In the genomic region with DNA sequence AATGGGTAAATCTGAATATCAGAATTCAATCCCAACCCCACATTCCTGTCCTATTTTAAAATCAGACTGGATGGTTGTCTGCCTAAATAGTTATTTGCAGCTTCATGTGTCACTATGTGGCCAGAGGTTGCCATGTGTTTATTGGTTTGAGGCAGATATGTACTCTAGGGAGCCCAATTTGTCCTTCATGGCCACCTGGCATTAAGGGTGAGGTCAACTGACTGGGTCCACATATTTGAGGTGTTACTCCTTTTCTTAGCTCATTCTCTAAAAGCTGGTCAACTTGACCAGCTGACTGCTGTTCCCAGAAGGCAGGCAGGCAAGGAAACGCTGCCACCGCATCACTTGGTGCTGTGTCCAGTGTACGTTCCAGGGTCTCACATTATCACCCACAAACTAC, we compare ENCODE assay signal across 10 mouse cellular contexts. TPM values are rescaled to one million over a fixed set of nuclear protein-coding genes. Genes with fewer than 3 reads are reported as not detected.
DNase-seq lines count a peak whose midpoint lies in the region; ATAC-seq and TF ChIP-seq lines count a peak whose summit lies in the region.
"Had no signal": no experiment of that assay in that cellular context is flagged by ENCODE, and none has a peak within 500 bp of the region (broad histone marks: within the 10 kb centered on the region; RNA-seq: fewer than 3 reads in every experiment).

No protein-coding gene starts in this region.

- TF ChIP-seq CTCF in liver, embryonic 14.5 days (IDR thresholded peaks at IDR 0.05; ENCODE audit: low read depth) = no peak

- H3K9ac ChIP-seq in lung, embryonic 15.5 days = peak overlapping the region; percentile 6; the same call in 1 of the 2 replicates
- no peak overlapping the region for H3K9ac ChIP-seq in embryonic facial prominence, embryonic 15.5 days
- no peak overlapping the region; the same call in 1 of the 2 replicates for H3K9ac ChIP-seq in liver, embryonic 14.5 days (replicated peaks)

- ATAC-seq in erythroblast, adult 5-6 weeks (replicated peaks; ENCODE audit: low FRiP score, poor library complexity, severe bottlenecking) = no peak
- no peak for ATAC-seq in lung, embryonic 15.5 days (ENCODE audit: borderline replicate concordance, extremely low read depth, low FRiP score, low TSS enrichment)
- no peak for ATAC-seq in embryonic facial prominence, embryonic 15.5 days (ENCODE audit: insufficient number of reproducible peaks, low FRiP score, low TSS enrichment, low read depth)
- no peak for ATAC-seq in liver, embryonic 14.5 days (ENCODE audit: insufficient read depth)

- H3K4me1 ChIP-seq in erythroblast, embryonic 14.5 days (ENCODE audit: control insufficient read depth) = peaks cover 79% of the 10 kb centered on the region
- H3K4me1 ChIP-seq in lung, embryonic 15.5 days = peaks cover 33% of the 10 kb centered on the region
- H3K4me1 ChIP-seq in embryonic facial prominence, embryonic 15.5 days = peaks cover 40% of the 10 kb centered on the region
- H3K4me1 ChIP-seq in liver, embryonic 14.5 days (replicated peaks; ENCODE audit: control insufficient read depth in 2 of 2, insufficient read depth in 2 of 2, low read length in 1 of 2) = peaks cover 19 to 35% of the 10 kb centered on the region in 2 experiments

- peak overlapping the region; percentile 77; the same call in 1 of the 2 replicates for H3K4me2 ChIP-seq in lung, embryonic 15.5 days
- 0 out of 2 replicates have a peak overlapping the region, but pooled peaks have one; percentile 8 for H3K4me2 ChIP-seq in embryonic facial prominence, embryonic 15.5 days (replicated peaks)
- peak overlapping the region; percentile 97 for H3K4me2 ChIP-seq in liver, embryonic 14.5 days (ENCODE audit: low read depth)

- DNase-seq in lung, postnatal 4 days = no peak
- DNase-seq in liver, embryonic 14.5 days (ENCODE audit: low read depth in 3 of 3, low spot score in 3 of 3) = no peak
- no peak for DNase-seq in yolk sac, embryonic 10.5 days (ENCODE audit: low spot score)
- DNase-seq in layer of hippocampus, postnatal 10 days (ENCODE audit: low spot score in 2 of 2) = no peak
- DNase-seq: heart, postnatal 4 days; right cerebral cortex, adult 18-20 months had no signal

- WGBS in lung, embryonic 15.5 days = 64% methylated on average over 3 of the region's 3 CpGs
- 81% methylated on average over 3 of the region's 3 CpGs for WGBS in embryonic facial prominence, embryonic 15.5 days
- WGBS in liver, embryonic 14.5 days (ENCODE audit: insufficient replicate concordance) = 73% methylated on average over 3 of the region's 3 CpGs

- no peak for TF ChIP-seq EP300 in liver, embryonic 14.5 days (IDR thresholded peaks at IDR 0.05; ENCODE audit: low read depth)

- no peaks in the 10 kb centered on the region for H3K27me3 ChIP-seq in erythroblast, embryonic 14.5 days (ENCODE audit: control insufficient read depth)
- H3K27me3 ChIP-seq in lung, embryonic 15.5 days = no peaks in the 10 kb centered on the region
- H3K27me3 ChIP-seq in embryonic facial prominence, embryonic 15.5 days = no peaks in the 10 kb centered on the region
- no peaks in the 10 kb centered on the region for H3K27me3 ChIP-seq in liver, embryonic 14.5 days (ENCODE audit: control insufficient read depth, insufficient read depth, low read length)

- peaks cover 79% of the 10 kb centered on the region for H3K36me3 ChIP-seq in erythroblast, embryonic 14.5 days (ENCODE audit: control insufficient read depth)
- H3K36me3 ChIP-seq in lung, embryonic 15.5 days = peaks cover 56% of the 10 kb centered on the region
- peaks cover 52% of the 10 kb centered on the region for H3K36me3 ChIP-seq in embryonic facial prominence, embryonic 15.5 days
- peaks cover 61% of the 10 kb centered on the region for H3K36me3 ChIP-seq in liver, embryonic 14.5 days (replicated peaks; ENCODE audit: control insufficient read depth, insufficient read depth, low read depth)

- H3K27ac ChIP-seq in lung, embryonic 15.5 days = no peak overlapping the region
- H3K27ac ChIP-seq in embryonic facial prominence, embryonic 15.5 days (replicated peaks) = no peak overlapping the region
- peak overlapping the region; percentile 52 for H3K27ac ChIP-seq in liver, embryonic 14.5 days

- H3K9me3 ChIP-seq in erythroblast, embryonic 14.5 days (ENCODE audit: control insufficient read depth, low read length) = no peaks in the 10 kb centered on the region
- H3K9me3 ChIP-seq in lung, embryonic 15.5 days = no peaks in the 10 kb centered on the region
- no peaks in the 10 kb centered on the region for H3K9me3 ChIP-seq in embryonic facial prominence, embryonic 15.5 days (replicated peaks)
- H3K9me3 ChIP-seq in liver, embryonic 14.5 days (ENCODE audit: control insufficient read depth, low read length) = no peaks in the 10 kb centered on the region

- H3K4me3 ChIP-seq in erythroblast, embryonic 14.5 days (replicated peaks) = peak overlapping the region; percentile 100
- 0 out of 2 replicates have a peak overlapping the region, but pooled peaks have one; percentile 3 for H3K4me3 ChIP-seq in lung, embryonic 15.5 days
- 0 out of 2 replicates have a peak overlapping the region, but pooled peaks have one; percentile 11 for H3K4me3 ChIP-seq in embryonic facial prominence, embryonic 15.5 days (replicated peaks)
- H3K4me3 ChIP-seq in liver, embryonic 14.5 days (ENCODE audit: insufficient read depth in 1 of 2, low read depth in 2 of 2, low read length in 2 of 2) = peak overlapping the region; percentile 92 to 95

RNA-seq across cellular contexts. Expression of gene Syngr1, which starts 11.2 kb away (rescaled TPM):
- polyA plus RNA-seq in erythroblast, embryonic 14.5 days (2012) = 0.41 and 1.5 TPM in 2 replicates
- total RNA-seq in erythroblast, adult 5-6 weeks (2015; ENCODE audit: low replicate concordance) = 5.8 and 8.6 TPM in 2 replicates
- 6.0 and 7.1 TPM in 2 replicates for total RNA-seq in erythroblast, adult 5-6 weeks (2017; ENCODE audit: low replicate concordance)
- polyA plus RNA-seq in lung, embryonic 15.5 days (2015; fragmentation: Nextera tagmentation; extraction: Ambion mirVana) = 18.8 and 20.6 TPM in 2 replicates
- 13.5 and 13.7 TPM in 2 replicates for polyA plus RNA-seq in embryonic facial prominence, embryonic 15.5 days (2015; fragmentation: Nextera tagmentation; extraction: Ambion mirVana)
- 10.4 and 12.0 TPM in 2 replicates for polyA plus RNA-seq in liver, embryonic 14.5 days (2012; rRNA removed)
- polyA plus RNA-seq in liver, embryonic 14.5 days (2014; fragmentation: Nextera tagmentation; extraction: Ambion mirVana) = 14.4 and 17.3 TPM in 2 replicates
- 100 to 1,000 TPM; 362 to 374 TPM for total RNA-seq in layer of hippocampus, postnatal 10 days (2021)

RNA-seq across cellular contexts. Expression of gene Rpl3, which starts 11.7 kb away (rescaled TPM):
- 12.0 and 25.2 TPM in 2 replicates for polyA plus RNA-seq in erythroblast, embryonic 14.5 days (2012)
- 449 and 474 TPM in 2 replicates for total RNA-seq in erythroblast, adult 5-6 weeks (2015; ENCODE audit: low replicate concordance)
- 532 and 676 TPM in 2 replicates for total RNA-seq in erythroblast, adult 5-6 weeks (2017; ENCODE audit: low replicate concordance)
- 1,053 and 1,095 TPM in 2 replicates for polyA plus RNA-seq in lung, embryonic 15.5 days (2015; fragmentation: Nextera tagmentation; extraction: Ambion mirVana)
- 1,004 and 1,072 TPM in 2 replicates for polyA plus RNA-seq in embryonic facial prominence, embryonic 15.5 days (2015; fragmentation: Nextera tagmentation; extraction: Ambion mirVana)
- 530 and 765 TPM in 2 replicates for polyA plus RNA-seq in liver, embryonic 14.5 days (2012; rRNA removed)
- 774 and 804 TPM in 2 replicates for polyA plus RNA-seq in liver, embryonic 14.5 days (2014; fragmentation: Nextera tagmentation; extraction: Ambion mirVana)
- 100 to 1,000 TPM; 535 to 605 TPM for total RNA-seq in layer of hippocampus, postnatal 10 days (2021)

RNA-seq across cellular contexts. Expression of gene Tab1, which starts 53.0 kb away (rescaled TPM):
- polyA plus RNA-seq in erythroblast, embryonic 14.5 days (2012) = 2.2 and 3.3 TPM in 2 replicates
- total RNA-seq in erythroblast, adult 5-6 weeks (2015; ENCODE audit: low replicate concordance) = 0.58 and 10.9 TPM in 2 replicates
- total RNA-seq in erythroblast, adult 5-6 weeks (2017; ENCODE audit: low replicate concordance) = 6.5 and 13.5 TPM in 2 replicates
- 33.0 and 34.6 TPM in 2 replicates for polyA plus RNA-seq in lung, embryonic 15.5 days (2015; fragmentation: Nextera tagmentation; extraction: Ambion mirVana)
- polyA plus RNA-seq in embryonic facial prominence, embryonic 15.5 days (2015; fragmentation: Nextera tagmentation; extraction: Ambion mirVana) = 38.2 and 38.7 TPM in 2 replicates
- 11.2 and 11.9 TPM in 2 replicates for polyA plus RNA-seq in liver, embryonic 14.5 days (2012; rRNA removed)
- 9.4 and 10.8 TPM in 2 replicates for polyA plus RNA-seq in liver, embryonic 14.5 days (2014; fragmentation: Nextera tagmentation; extraction: Ambion mirVana)
- total RNA-seq in layer of hippocampus, postnatal 10 days (2021) = 10 to 100 TPM; 28.2 to 35.0 TPM

Comparison
In these comparisons a context has a peak if more than half of its experiments do, and no peak if none do; other contexts are left out.
1. H3K4me3 ChIP-seq: peak in every context shown above with its lines; median percentile 100 in erythroblast, embryonic 14.5 days; 94 in liver, embryonic 14.5 days; 11 in embryonic facial prominence, embryonic 15.5 days; 3 in lung, embryonic 15.5 days.
2. H3K4me2 ChIP-seq: peak in every context shown above with its lines; median percentile 97 in liver, embryonic 14.5 days; 77 in lung, embryonic 15.5 days; 8 in embryonic facial prominence, embryonic 15.5 days.
3. RNA of gene Rpl3, which starts 11.7 kb away (polyA plus RNA-seq): 1,004 to 1,072 TPM in embryonic facial prominence, embryonic 15.5 days, 1,053 to 1,095 TPM in lung, embryonic 15.5 days and 530 to 804 TPM in liver, embryonic 14.5 days; 12.0 to 25.2 TPM in erythroblast, embryonic 14.5 days; every median in the first group is over 10 times any median in the second.